ENCODE assay signal across 28 mouse cellular contexts in the genomic region with DNA sequence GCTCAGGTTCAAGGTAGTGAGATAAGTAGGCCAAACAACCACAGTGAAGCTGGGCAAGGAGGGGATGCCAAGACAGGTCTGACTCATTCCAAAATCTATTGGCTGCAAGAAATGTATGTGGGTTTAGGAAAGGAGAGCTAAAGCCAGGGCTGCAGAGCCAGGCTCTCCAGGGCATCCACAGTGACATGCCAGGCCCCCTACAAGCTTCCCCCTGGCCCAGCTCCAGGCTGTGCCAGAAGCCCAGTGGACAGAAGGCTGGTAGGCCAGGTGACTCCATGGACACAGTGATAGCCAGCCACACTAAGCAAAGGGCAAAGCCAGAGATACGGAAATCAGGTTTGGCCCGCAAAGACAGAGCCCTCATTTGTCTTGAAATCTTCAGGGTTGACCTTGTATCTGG. TPM values are rescaled to one million over a fixed set of nuclear protein-coding genes. Genes with fewer than 3 reads are reported as not detected.
DNase-seq lines count a peak whose midpoint lies in the region; ATAC-seq lines count a peak whose summit lies in the region.
"Had no signal": no experiment of that assay in that cellular context is flagged by ENCODE, and none has a peak within 500 bp of the region (broad histone marks: within the 10 kb centered on the region; RNA-seq: fewer than 3 reads in every experiment).

No protein-coding gene starts in this region.

- peak; percentile 98 for ATAC-seq in cerebellum, adult (ENCODE audit: insufficient number of reproducible peaks, low FRiP score, low TSS enrichment)
- ATAC-seq in heart, embryonic 12.5 days (ENCODE audit: insufficient number of reproducible peaks, low FRiP score) = no peak
- ATAC-seq: CD4-positive, CD25-positive, alpha-beta regulatory T cell, adult 4 months; forebrain, embryonic 14.5 days; intestine, postnatal 0 days had no signal

- WGBS in heart, embryonic 12.5 days = 82% methylated on average over 2 of the region's 2 CpGs

- H3K4me1 ChIP-seq in heart, embryonic 12.5 days (replicated peaks) = peaks cover 6% of the 10 kb centered on the region
- H3K4me1 ChIP-seq: limb, embryonic 13.5 days; megakaryocyte, embryonic 14.5 days; midbrain, embryonic 12.5 days; stomach, embryonic 15.5 days had no signal

- intact Hi-C loops in heart, postnatal 10 days (cut with DNase I) = no loop called here

- H3K4me2 ChIP-seq in heart, embryonic 12.5 days = no peak overlapping the region
- H3K4me2 ChIP-seq: heart, embryonic 11.5 days; hindbrain, embryonic 14.5 days; limb, embryonic 13.5 days; liver, embryonic 11.5 days; midbrain, embryonic 12.5 days; stomach, embryonic 15.5 days had no signal

- H3K9ac ChIP-seq in heart, embryonic 12.5 days = no peak overlapping the region
- H3K9ac ChIP-seq: hindbrain, embryonic 14.5 days; limb, embryonic 13.5 days; midbrain, embryonic 12.5 days; stomach, embryonic 15.5 days had no signal

- no peak overlapping the region for H3K27ac ChIP-seq in heart, embryonic 12.5 days (ENCODE audit: poor library complexity, severe bottlenecking)
- H3K27ac ChIP-seq: hindbrain, embryonic 14.5 days; left cerebral cortex, adult 2 months; limb, embryonic 13.5 days; midbrain, embryonic 12.5 days; stomach, embryonic 15.5 days had no signal

- H3K36me3 ChIP-seq in heart, embryonic 12.5 days = no peaks in the 10 kb centered on the region
- H3K36me3 ChIP-seq: limb, embryonic 13.5 days; midbrain, embryonic 12.5 days; stomach, embryonic 15.5 days had no signal

- H3K27me3 ChIP-seq in heart, embryonic 12.5 days (replicated peaks) = no peaks in the 10 kb centered on the region
- H3K27me3 ChIP-seq: limb, embryonic 13.5 days; midbrain, embryonic 12.5 days; stomach, embryonic 15.5 days had no signal

- H3K9me3 ChIP-seq in heart, embryonic 12.5 days (replicated peaks) = no peaks in the 10 kb centered on the region
- H3K9me3 ChIP-seq: limb, embryonic 13.5 days; megakaryocyte, embryonic 14.5 days; midbrain, embryonic 12.5 days; stomach, embryonic 15.5 days had no signal

- H3K4me3 ChIP-seq in heart, embryonic 12.5 days = no peak overlapping the region
- H3K4me3 ChIP-seq: left cerebral cortex, adult 2 months; limb, embryonic 13.5 days; megakaryocyte, embryonic 14.5 days; midbrain, embryonic 12.5 days; stomach, embryonic 15.5 days had no signal

- no peak for DNase-seq in cerebellum, postnatal 4 days (ENCODE audit: low spot score in 2 of 2)
- peak; percentile 98 for DNase-seq in cerebellum, adult 11-12 months
- peak; percentile 98 for DNase-seq in cerebellum, adult 9-11 months
- DNase-seq in heart, postnatal 10 days = no peak
- no peak for DNase-seq in gastrocnemius, adult 8-10 months (ENCODE audit: low spot score in 2 of 2)
- DNase-seq: adrenal gland, adult 8-10 months; gastrocnemius, postnatal 36 days; heart, adult 18-20 months; kidney, adult 9 months; kidney, postnatal 10 days; lung, postnatal 4 days; right cerebral cortex, postnatal 14 days had no signal

RNA-seq across cellular contexts. Expression of a gene that starts 20.5 kb away (rescaled TPM):
- under 1 TPM; 0.02 to 0.05 TPM for total RNA-seq in heart, postnatal 10 days (2021)
- total RNA-seq in gastrocnemius, adult 8-10 months (2022) = under 1 TPM in 3 of 4 experiments, not detected in 1; 0.02 to 0.05 (median 0.02) TPM
- polyA plus RNA-seq in heart, embryonic 12.5 days (2016; fragmentation: Nextera tagmentation; extraction: Ambion mirVana) = not detected in 2 replicates
- polyA plus RNA-seq: CD4-positive, CD25-positive, alpha-beta regulatory T cell, adult 4 months; heart, embryonic 11.5 days; intestine, postnatal 0 days; liver, embryonic 11.5 days; liver, embryonic 16.5 days; neural tube, embryonic 14.5 days; small intestine, adult 2 months had no signal

Comparison
In these comparisons a context has a peak if more than half of its experiments do, and no peak if none do; other contexts are left out.
1. DNase-seq: peak in cerebellum, adult 11-12 months (single experiment) and cerebellum, adult 9-11 months (single experiment); none in cerebellum, postnatal 4 days (0 of 2), heart, postnatal 10 days (0 of 2) and gastrocnemius, adult 8-10 months (0 of 2).